Comparison of ENCODE assay signal across 26 mouse cellular contexts in genomic region chr13:104506165-104506875, GRCm38 (mm10).
DNase-seq lines count a peak whose midpoint lies in the region; ATAC-seq lines count a peak whose summit lies in the region.
"Had no signal": no experiment of that assay in that cellular context is flagged by ENCODE, and none has a peak within 500 bp of the region (broad histone marks: within the 10 kb centered on the region; RNA-seq: fewer than 3 reads in every experiment).

No protein-coding gene starts in this region.

- peak; percentile 69 for DNase-seq in heart, embryonic 10.5 days (ENCODE audit: low spot score)
- DNase-seq in heart, adult 18-20 months: no peak
- peak; percentile 78 for DNase-seq in midbrain, embryonic 11.5 days (ENCODE audit: low spot score, missing footprints)
- peak; percentile 34 for DNase-seq in lung, postnatal 36 days
- DNase-seq in adrenal gland, postnatal 25 days: no peak
- DNase-seq: adrenal gland, postnatal 36 days; cerebellum, adult 2 months; cerebellum, postnatal 14 days; gastrocnemius, postnatal 36 days; heart, postnatal 14 days; kidney, adult 11 months; kidney, postnatal 14 days; layer of hippocampus, adult 9-11 months; liver; retina, postnatal 1 day; spleen, adult 18-20 months; thymus, postnatal 14 days had no signal

- 76% methylated on average over 6 of the region's 6 CpGs for WGBS in heart, embryonic 10.5 days
- WGBS in midbrain, embryonic 11.5 days: 90% methylated on average over 6 of the region's 6 CpGs
- WGBS in midbrain, embryonic 13.5 days: 85% methylated on average over 6 of the region's 6 CpGs

- H3K4me3 ChIP-seq in heart, embryonic 10.5 days: no peak overlapping the region
- no peak overlapping the region for H3K4me3 ChIP-seq in midbrain, embryonic 11.5 days (ENCODE audit: low read depth, low read length)
- no peak overlapping the region for H3K4me3 ChIP-seq in midbrain, embryonic 13.5 days (replicated peaks)
- H3K4me3 ChIP-seq: forebrain, embryonic 13.5 days; midbrain, embryonic 15.5 days; neural tube, embryonic 15.5 days had no signal

- no peak overlapping the region for H3K9ac ChIP-seq in midbrain, embryonic 11.5 days (ENCODE audit: low read length)
- no peak overlapping the region for H3K9ac ChIP-seq in midbrain, embryonic 13.5 days (replicated peaks)
- H3K9ac ChIP-seq: forebrain, embryonic 13.5 days; liver, embryonic 14.5 days; midbrain, embryonic 15.5 days; neural tube, embryonic 15.5 days had no signal

- no peaks in the 10 kb centered on the region for H3K36me3 ChIP-seq in heart, embryonic 10.5 days
- H3K36me3 ChIP-seq in midbrain, embryonic 11.5 days (ENCODE audit: control insufficient read depth, insufficient read depth, low read length): no peaks in the 10 kb centered on the region
- H3K36me3 ChIP-seq in midbrain, embryonic 13.5 days: no peaks in the 10 kb centered on the region
- H3K36me3 ChIP-seq: midbrain, embryonic 15.5 days; neural tube, embryonic 15.5 days had no signal

- H3K27ac ChIP-seq in heart, embryonic 10.5 days: no peak overlapping the region
- H3K27ac ChIP-seq in midbrain, embryonic 11.5 days (ENCODE audit: low read depth, low read length): no peak overlapping the region
- no peak overlapping the region for H3K27ac ChIP-seq in midbrain, embryonic 13.5 days
- H3K27ac ChIP-seq: forebrain, embryonic 13.5 days; liver, embryonic 14.5 days; macrophage; midbrain, embryonic 15.5 days; neural tube, embryonic 15.5 days had no signal

- no peak overlapping the region for H3K4me2 ChIP-seq in midbrain, embryonic 11.5 days
- H3K4me2 ChIP-seq in midbrain, embryonic 13.5 days (replicated peaks): no peak overlapping the region
- H3K4me2 ChIP-seq: forebrain, embryonic 13.5 days; midbrain, embryonic 15.5 days; neural tube, embryonic 15.5 days had no signal

- no peaks in the 10 kb centered on the region for H3K9me3 ChIP-seq in heart, embryonic 10.5 days
- H3K9me3 ChIP-seq in midbrain, embryonic 11.5 days (ENCODE audit: control insufficient read depth, low read length): no peaks in the 10 kb centered on the region
- H3K9me3 ChIP-seq in midbrain, embryonic 13.5 days: no peaks in the 10 kb centered on the region
- H3K9me3 ChIP-seq: forebrain, embryonic 13.5 days; midbrain, embryonic 15.5 days; neural tube, embryonic 15.5 days had no signal

- peaks cover 16% of the 10 kb centered on the region; the same call in 1 of the 2 replicates for H3K4me1 ChIP-seq in heart, embryonic 10.5 days
- H3K4me1 ChIP-seq in midbrain, embryonic 11.5 days (ENCODE audit: control insufficient read depth, insufficient read depth, low read length): no peaks in the 10 kb centered on the region
- H3K4me1 ChIP-seq in midbrain, embryonic 13.5 days (replicated peaks): 0 out of 2 replicates have a peak, but pooled peaks cover 3% of the 10 kb centered on the region
- H3K4me1 ChIP-seq: midbrain, embryonic 15.5 days; neural tube, embryonic 15.5 days had no signal

- no peak for ATAC-seq in midbrain, embryonic 11.5 days (ENCODE audit: low FRiP score)
- ATAC-seq in midbrain, embryonic 13.5 days: no peak
- ATAC-seq in inflammation-experienced regulatory T-cells, adult 6 months: no peak
- no peak for ATAC-seq in activated CD4-positive, CD25-positive, alpha-beta regulatory T cell, adult 4 months
- ATAC-seq: forebrain, embryonic 13.5 days; hindbrain, embryonic 16.5 days; midbrain, embryonic 15.5 days had no signal

- no peaks in the 10 kb centered on the region for H3K27me3 ChIP-seq in heart, embryonic 10.5 days (ENCODE audit: insufficient read depth, poor library complexity, severe bottlenecking)
- no peaks in the 10 kb centered on the region for H3K27me3 ChIP-seq in midbrain, embryonic 11.5 days (ENCODE audit: control insufficient read depth, insufficient read depth, low read length)
- H3K27me3 ChIP-seq in midbrain, embryonic 13.5 days: no peaks in the 10 kb centered on the region
- H3K27me3 ChIP-seq: forebrain, embryonic 13.5 days; midbrain, embryonic 15.5 days; neural tube, embryonic 15.5 days had no signal

Comparison
In these comparisons a context has a peak if more than half of its experiments do, and no peak if none do; other contexts are left out.
1. DNase-seq: peak in heart, embryonic 10.5 days (single experiment), midbrain, embryonic 11.5 days (single experiment) and lung, postnatal 36 days (single experiment); none in heart, adult 18-20 months (0 of 2) and adrenal gland, postnatal 25 days (single experiment).